Mouse (Mus musculus) MEL-GATA-1-ER (cell line): Measurements from ENCODE around the gene Rbms1.

Experiments used
- DNase-seq: peaks from one replicate; pipeline ENCODE4 v3.0.0-alpha.2; 2012; ENCODE audit warnings: low read depth; ENCODE audit errors: extremely low read depth

Gene Rbms1

GRCm38 (mm10) chr2:60714971-60715502 lies 248.0 kb downstream of the Rbms1 start:
- DNase-seq: no peak

DNA sequence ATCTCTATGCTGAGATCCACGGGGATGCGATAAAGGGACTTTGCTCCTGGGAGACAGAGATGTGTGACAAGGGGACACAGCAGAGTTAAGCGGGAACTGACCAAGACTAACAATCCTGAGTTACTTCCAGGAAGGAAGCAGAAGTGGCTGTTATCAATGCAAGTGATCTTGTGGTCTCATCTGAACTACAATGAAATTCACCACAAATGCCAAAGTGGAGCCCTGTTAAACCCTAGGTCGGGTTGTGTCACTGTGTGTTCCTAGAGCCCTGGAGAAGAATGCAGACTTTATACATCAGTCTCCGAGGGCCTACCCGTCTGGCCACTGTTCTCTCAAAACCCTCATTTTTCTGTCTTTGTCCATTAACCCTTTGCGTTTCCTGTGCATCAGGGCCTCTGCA lies 248.5 kb downstream of the Rbms1 start:
- no peak for DNase-seq

DNA sequence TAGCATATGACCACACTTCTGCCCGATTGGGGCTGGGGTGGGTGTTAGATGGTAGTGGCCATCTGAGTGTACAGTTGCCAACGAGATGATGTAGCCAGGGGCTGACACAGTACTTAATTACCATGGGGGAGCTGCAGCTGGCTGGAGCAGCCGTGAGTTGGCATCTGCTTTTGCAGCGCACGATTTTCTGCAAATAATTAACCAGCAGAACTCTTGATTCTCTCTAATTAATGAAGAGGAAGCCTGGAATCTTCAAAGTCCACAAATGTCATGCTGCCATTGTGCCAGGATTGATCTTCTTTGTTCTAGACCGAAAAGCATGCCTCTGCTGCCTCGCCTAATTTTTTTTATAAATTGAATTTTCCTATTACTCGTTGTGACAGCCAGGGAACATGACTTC lies 249.1 kb downstream of the Rbms1 start:
- DNase-seq: no peak

- DNase-seq: no peak
These were observed 250.1 kb downstream of the Rbms1 start for GRCm38 (mm10) chr2:60712891-60713290.

DNA sequence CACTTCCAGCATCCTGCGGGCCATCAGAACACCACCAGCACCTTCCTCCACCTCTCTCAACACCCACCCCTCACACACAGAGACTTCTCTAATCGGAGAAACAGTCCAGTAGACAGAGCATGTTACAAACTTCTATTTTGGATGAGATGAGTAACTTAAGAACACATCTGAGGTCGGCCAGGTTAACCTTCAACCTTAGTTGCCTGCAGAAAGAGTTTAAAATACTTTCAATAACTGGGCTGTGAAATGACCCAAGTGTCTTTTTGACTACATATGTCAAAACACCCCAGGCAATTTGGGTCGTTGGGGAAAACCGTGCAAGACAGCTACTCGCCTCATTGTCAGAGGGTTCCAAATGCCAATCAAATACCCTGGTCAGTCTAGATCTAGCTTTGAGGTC lies 250.5 kb downstream of the Rbms1 start:
- DNase-seq: no peak

GRCm38 (mm10) chr2:60711098-60711880 lies 251.7 kb downstream of the Rbms1 start:
- no peak for DNase-seq

GRCm38 (mm10) chr2:60710317-60710716 lies 252.7 kb downstream of the Rbms1 start:
- no peak for DNase-seq

- DNase-seq: no peak
These were observed 254.3 kb downstream of the Rbms1 start for GRCm38 (mm10) chr2:60708671-60709070.

DNA sequence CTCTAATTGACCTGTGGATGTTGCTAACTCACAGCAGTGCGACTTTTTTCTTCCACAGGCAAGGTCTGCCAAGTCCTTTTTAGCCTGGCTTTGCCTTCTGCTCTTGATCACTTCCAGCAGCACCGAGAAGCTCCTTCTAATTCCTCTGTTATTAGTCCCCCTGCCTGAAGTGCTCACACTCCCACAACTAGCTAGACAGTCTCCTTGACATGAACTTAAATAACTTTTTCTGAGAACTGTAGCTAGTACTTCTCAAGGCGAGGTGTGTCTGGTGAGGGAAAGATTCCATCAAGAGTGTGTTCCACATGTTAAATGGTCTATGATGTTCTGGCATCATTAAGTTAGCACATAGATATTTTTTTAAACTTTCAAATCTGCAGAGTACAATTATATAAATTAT lies 256.1 kb downstream of the Rbms1 start:
- no peak for DNase-seq

DNA sequence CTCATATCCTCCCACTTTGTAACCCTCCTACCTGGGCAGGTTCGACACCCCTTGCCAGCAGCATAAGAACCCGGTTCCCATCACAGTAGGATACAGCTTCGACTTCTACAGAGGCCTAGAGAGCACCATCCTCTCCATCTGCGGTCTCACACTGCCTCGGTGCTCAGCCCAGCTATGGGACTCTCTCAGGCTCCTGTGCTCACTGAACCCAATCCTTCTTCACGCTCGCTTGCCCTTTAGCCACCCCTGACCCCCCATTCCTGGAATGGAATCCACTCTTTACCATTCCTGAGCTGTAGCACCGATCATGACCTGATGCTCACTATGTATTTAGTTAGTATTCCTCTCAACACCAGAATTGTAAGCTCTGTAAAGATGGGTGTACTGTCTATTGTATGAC lies 257.6 kb downstream of the Rbms1 start:
- no peak for DNase-seq

GRCm38 (mm10) chr2:60703315-60703714 lies 259.7 kb downstream of the Rbms1 start:
- no peak for DNase-seq

DNA sequence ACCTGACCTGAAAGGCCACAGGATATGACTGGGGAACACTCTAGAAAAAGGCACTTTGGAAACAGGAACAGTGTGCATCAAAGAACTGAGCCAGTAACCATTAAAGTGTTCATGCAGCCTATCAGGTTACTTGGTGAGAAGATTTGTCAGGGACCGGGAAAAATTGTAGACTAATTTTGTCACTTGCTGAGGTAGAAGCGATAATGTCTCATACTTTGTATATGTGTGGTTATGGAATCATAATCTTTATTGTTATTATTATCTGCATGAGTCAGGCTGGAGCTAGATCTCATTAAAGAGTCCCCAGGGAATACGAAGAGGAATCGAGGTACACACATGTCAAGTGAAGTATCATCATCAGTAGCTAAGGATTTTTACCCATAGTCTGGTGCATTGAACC lies 262.0 kb downstream of the Rbms1 start:
- no peak for DNase-seq
